Mouse (Mus musculus) erythroblast, embryonic 14.5 days (primary cell): ENCODE results near the gene Pnpla1. TPM values are rescaled to one million over a fixed set of nuclear protein-coding genes. Genes with fewer than 3 reads are reported as not detected.
A peak's percentile ranks its signal among the peaks of the same experiment; 100 is the strongest.
"Not testable (repeated sequence)": the region's sequence is repeated elsewhere in the genome, so short reads cannot be mapped to it uniquely, and the experiment has no call there.

Experiments used
- H3K27me3 ChIP-seq: 2 replicates; pipeline ENCODE4 v1.6.1; 2012; ENCODE audit warnings: inconsistent platforms; ENCODE audit not compliant: control insufficient read depth
- H3K36me3 ChIP-seq: 2 replicates; pipeline ENCODE4 v1.6.1; 2012; ENCODE audit warnings: mild to moderate bottlenecking, inconsistent platforms; ENCODE audit not compliant: control insufficient read depth
- H3K4me1 ChIP-seq: 2 replicates; pipeline ENCODE4 v1.6.1; 2012; ENCODE audit warnings: inconsistent platforms; ENCODE audit not compliant: control insufficient read depth
- H3K4me3 ChIP-seq: replicated peaks from 2 replicates; pipeline ENCODE3; 2012; ENCODE audit warnings: moderate library complexity, mild to moderate bottlenecking, inconsistent platforms
- H3K9me3 ChIP-seq: 2 replicates; pipeline ENCODE4 v1.6.1; 2012; ENCODE audit warnings: low read length, inconsistent platforms, mixed read lengths; ENCODE audit not compliant: control insufficient read depth
- GATA1 ChIP-seq: IDR thresholded peaks from 2 replicates; pipeline ENCODE4 v1.6.1; 2012; ENCODE audit warnings: low read length, inconsistent platforms, mixed read lengths
- TAL1 ChIP-seq: IDR thresholded peaks from 3 replicates; pipeline ENCODE4 v1.6.1; 2012; ENCODE audit warnings: low read length, inconsistent platforms, mixed read lengths
- polyA plus RNA-seq: library from polyadenylated mRNA; stranded (reverse); fragments of >175 nt; gene quantifications from 2 replicates; pipeline ENCODE4 v1.2.3, GENCODE M21; 2012

The Pnpla1 gene
- not detected in 2 replicates for polyA plus RNA-seq

DNA sequence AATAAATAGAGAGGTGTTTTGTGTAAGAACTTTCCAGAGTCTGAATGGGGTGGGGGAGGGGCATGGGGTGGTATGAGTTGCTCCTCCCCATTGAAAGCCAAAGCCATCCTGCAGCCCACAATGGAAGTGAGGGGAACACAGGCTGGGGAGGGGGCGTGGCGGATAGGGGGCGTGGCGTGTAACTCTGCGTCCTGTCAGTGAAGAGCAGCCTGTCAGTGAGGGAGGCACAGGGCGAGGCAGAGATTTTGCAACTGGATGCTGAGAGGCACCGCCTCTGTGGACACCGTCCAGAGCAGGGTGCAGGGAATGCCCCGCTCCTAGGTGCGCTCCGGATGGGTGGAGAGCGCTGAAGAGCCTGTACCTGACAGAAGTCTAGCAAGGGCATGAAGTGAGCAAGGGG lies at the start of gene Pnpla1:
Gene Pnpla1, plus strand, starts transcription at position 207 of the 400 bp plus-strand sequence.
- H3K27me3 ChIP-seq, result peaks cover 16% of the 10 kb centered on the region
- no peak for TF ChIP-seq TAL1
- TF ChIP-seq GATA1, result no peak
- no peak within 1 kb of the TSS for H3K4me3 ChIP-seq
- peaks cover 12% of the 10 kb centered on the region for H3K4me1 ChIP-seq
- H3K9me3 ChIP-seq, result peaks cover 6% of the 10 kb centered on the region
- H3K36me3 ChIP-seq, result no peaks in the 10 kb centered on the region

GRCm38 (mm10) chr17:28808714-28809113 lies 49.5 kb upstream of the Pnpla1 start:
- Histone ChIP-seq H3K27me3 (peaks cover 10% of the 10 kb centered on the region; the same call in 1 of the 2 replicates), H3K36me3 (peaks cover 99% of the 10 kb centered on the region), H3K4me3 (peak overlapping the region; percentile 55), H3K9me3 (peaks cover 41% of the 10 kb centered on the region), H3K4me1 (peaks cover 91% of the 10 kb centered on the region)
- TF ChIP-seq TAL1 (no peak), GATA1 (no peak)

DNA sequence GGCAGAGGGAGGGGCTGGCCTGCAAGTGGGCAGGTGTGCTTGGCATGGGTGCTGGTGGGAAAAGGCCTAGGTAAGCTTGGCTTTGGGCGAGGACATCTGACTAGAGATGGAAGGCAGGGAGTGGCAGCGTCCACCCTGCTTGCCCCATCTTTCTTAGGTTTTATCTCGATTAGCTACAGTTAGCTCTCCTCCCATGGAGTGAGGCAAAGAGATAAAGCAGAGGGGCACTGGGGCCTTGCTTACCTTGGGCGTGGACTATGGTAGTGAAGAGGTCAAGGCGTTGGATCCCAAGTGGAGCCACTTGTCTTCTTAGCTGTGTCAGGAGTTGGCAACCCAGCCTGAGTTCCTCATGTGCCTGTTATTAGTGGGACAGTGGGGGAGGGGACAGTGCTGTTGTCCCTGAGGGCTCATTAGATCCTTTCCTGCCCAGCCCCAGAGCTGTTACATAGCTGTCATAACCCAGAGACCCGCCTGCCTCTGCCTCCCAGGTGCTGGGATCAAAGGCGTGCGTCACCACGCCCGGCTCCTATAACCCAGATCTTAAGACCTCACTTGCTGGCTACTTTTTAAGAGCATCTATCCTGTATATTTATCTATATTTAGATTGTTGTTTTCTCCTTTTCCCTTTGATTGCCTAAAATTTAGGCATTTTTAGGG lies 48.9 kb upstream of the Pnpla1 start:
- Histone ChIP-seq H3K4me3 (peak overlapping the region; percentile 55), H3K27me3 (peaks cover 10% of the 10 kb centered on the region; the same call in 1 of the 2 replicates), H3K36me3 (peaks cover 99% of the 10 kb centered on the region), H3K9me3 (peaks cover 41% of the 10 kb centered on the region), H3K4me1 (peaks cover 88% of the 10 kb centered on the region)
- TF ChIP-seq GATA1 (peak; percentile 75), TAL1 (peak; percentile 45; the same call in 2 of the 3 replicates)

DNA sequence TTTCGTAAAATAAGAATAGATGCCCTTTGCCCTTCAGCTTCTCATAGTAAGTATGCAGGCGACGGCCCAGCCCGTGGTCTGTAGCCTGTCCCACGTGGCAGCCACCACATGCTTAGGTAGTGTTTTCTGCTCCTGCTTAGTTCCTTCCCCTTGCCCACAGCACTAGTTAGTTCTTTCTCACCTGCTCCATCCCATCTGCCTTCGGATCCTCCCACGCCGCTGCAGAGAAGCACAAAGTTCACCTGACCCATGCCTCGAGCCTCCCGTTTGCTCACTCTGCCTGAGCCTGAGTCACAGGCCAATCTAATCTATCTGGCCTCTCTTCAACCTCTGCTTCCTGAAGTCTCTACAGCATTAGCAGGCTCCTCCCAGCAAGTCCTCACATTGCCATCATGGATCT lies 45.9 kb upstream of the Pnpla1 start:
- Histone ChIP-seq H3K27me3 (no peaks in the 10 kb centered on the region; the same call in 1 of the 2 replicates), H3K9me3 (peaks cover 23% of the 10 kb centered on the region), H3K36me3 (peaks cover 99% of the 10 kb centered on the region), H3K4me1 (peaks cover 80% of the 10 kb centered on the region), H3K4me3 (no peak overlapping the region)
- no peak for TF ChIP-seq GATA1
- TF ChIP-seq TAL1, result no peak

- Histone ChIP-seq H3K9me3 (peaks cover 27% of the 10 kb centered on the region), H3K27me3 (no peaks in the 10 kb centered on the region; the same call in 1 of the 2 replicates), H3K36me3 (peaks cover 100% of the 10 kb centered on the region), H3K4me1 (peaks cover 78% of the 10 kb centered on the region), H3K4me3 (no peak overlapping the region)
- no peak for TF ChIP-seq GATA1
Measured at GRCm38 (mm10) chr17:28814529-28815097, 43.6 kb upstream of the Pnpla1 start.

DNA sequence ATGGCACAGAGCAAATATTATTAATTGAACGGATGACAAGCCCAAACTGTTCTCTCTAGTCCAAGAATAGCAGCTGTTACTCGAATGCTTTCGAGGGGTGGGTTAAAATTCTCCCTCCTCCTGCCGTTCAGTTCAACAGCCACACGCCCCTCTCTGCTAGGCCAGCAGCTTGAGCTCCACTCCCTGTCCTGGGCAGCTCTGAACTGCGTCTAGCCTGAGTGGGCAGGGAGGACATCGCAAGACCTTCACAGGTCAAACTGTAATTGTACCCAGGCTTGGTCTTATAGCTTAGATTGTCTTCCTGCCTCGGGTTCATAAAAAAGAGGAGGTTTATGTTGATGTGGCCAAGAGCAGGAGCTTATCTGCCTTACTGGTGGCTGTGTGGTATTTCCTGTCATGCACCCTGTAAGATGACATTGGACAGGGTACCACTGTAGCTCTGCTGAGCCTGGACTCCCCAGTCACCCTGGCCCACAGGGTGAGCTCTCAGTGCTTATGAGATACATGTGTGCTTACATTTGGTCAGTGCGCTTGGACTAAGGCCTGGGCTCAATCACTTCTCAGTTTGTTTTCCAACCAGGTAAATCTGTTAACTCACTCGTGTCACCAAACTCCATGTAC lies 42.7 kb upstream of the Pnpla1 start:
- TF ChIP-seq TAL1 (no peak), GATA1 (no peak)
- peaks cover 99% of the 10 kb centered on the region for H3K36me3 ChIP-seq
- H3K9me3 ChIP-seq, result peaks cover 23% of the 10 kb centered on the region
- peaks cover 74% of the 10 kb centered on the region for H3K4me1 ChIP-seq
- no peak overlapping the region for H3K4me3 ChIP-seq
- no peaks in the 10 kb centered on the region; the same call in 1 of the 2 replicates for H3K27me3 ChIP-seq

- Histone ChIP-seq H3K9me3 (peaks cover 22% of the 10 kb centered on the region), H3K4me1 (peaks cover 74% of the 10 kb centered on the region), H3K36me3 (peaks cover 99% of the 10 kb centered on the region)
- H3K27me3 ChIP-seq, H3K4me3 ChIP-seq: not testable (repeated sequence)
Measured at GRCm38 (mm10) chr17:28816326-28816725, 41.9 kb upstream of the Pnpla1 start.

DNA sequence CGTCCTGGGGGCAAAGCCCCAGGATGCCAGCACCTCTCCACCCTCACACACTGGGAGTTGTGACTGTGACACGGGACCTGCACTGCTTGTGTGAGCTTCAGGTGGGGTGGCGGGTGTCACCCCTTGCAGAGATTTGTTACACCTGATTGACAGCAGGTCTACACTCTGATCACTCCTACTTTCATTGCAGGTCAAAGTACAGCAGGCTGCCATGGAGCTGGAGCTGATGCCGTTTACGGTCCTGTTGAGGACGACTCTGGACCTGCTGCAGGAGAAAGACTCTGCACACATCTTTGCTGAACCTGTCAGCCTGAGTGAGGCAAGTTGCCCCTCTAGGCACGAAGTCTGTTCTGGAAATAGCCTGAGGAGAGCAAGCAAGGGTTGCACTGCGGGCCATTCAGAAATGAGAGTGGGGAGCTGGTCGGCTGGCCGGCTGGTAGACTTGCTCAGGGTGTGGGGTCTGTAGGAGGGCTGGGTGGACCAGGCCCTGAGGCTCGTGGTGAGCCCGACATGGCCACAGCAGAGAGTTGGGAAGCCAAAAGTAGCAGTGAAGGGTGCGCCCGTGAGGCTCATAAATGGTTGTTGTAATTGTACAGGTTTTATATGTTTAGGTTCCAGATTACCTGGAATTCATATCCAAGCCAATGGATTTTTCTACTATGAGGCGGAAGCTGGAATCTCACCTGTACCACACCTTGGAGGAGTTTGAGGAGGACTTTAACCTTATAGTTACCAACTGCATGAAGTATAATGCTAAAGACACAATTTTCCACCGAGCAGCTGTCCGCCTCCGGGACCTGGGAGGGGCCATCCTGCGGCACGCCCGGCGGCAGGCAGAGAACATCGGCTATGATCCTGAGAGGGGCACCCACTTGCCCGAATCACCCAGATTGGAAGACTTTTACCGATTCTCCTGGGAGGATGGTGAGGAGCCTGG lies 41.1 kb upstream of the Pnpla1 start:
- TF ChIP-seq GATA1 (no peak), TAL1 (no peak)
- H3K4me1 ChIP-seq, result peaks cover 77% of the 10 kb centered on the region
- H3K4me3 ChIP-seq, result no peak overlapping the region

More for the DNA sequence above, 41.1 kb upstream of the Pnpla1 start:
- no peaks in the 10 kb centered on the region; the same call in 1 of the 2 replicates for H3K27me3 ChIP-seq
- peaks cover 22% of the 10 kb centered on the region for H3K9me3 ChIP-seq
- peaks cover 99% of the 10 kb centered on the region for H3K36me3 ChIP-seq
